ENCODE assay signal across 8 mouse cellular contexts in genomic region chr7:29318115-29318911, GRCm38 (mm10). TPM values are rescaled to one million over a fixed set of nuclear protein-coding genes. Genes with fewer than 3 reads are reported as not detected.
A peak's percentile ranks its signal among the peaks of the same experiment; 100 is the strongest.
DNase-seq lines count a peak whose midpoint lies in the region; ATAC-seq and TF ChIP-seq lines count a peak whose summit lies in the region.

No protein-coding gene starts in this region.

- peak overlapping the region; percentile 12; the same call in 1 of the 2 replicates for H3K4me3 ChIP-seq in heart, embryonic 12.5 days
- no peak overlapping the region for H3K4me3 ChIP-seq in cortical plate, adult 2 months (ENCODE audit: insufficient read depth, low read length)
- H3K4me3 ChIP-seq in heart, embryonic 16.5 days (ENCODE audit: low read length): peak overlapping the region; percentile 11
- peak overlapping the region; percentile 25; the same call in 1 of the 2 replicates for H3K4me3 ChIP-seq in liver, embryonic 12.5 days
- peak overlapping the region; percentile 8; the same call in 1 of the 2 replicates for H3K4me3 ChIP-seq in neural tube, embryonic 11.5 days (ENCODE audit: low read depth, low read length)

- H3K9me3 ChIP-seq in heart, embryonic 12.5 days (replicated peaks): no peaks in the 10 kb centered on the region
- no peaks in the 10 kb centered on the region for H3K9me3 ChIP-seq in heart, embryonic 16.5 days (replicated peaks; ENCODE audit: control insufficient read depth, low read length)
- H3K9me3 ChIP-seq in liver, embryonic 12.5 days (replicated peaks): no peaks in the 10 kb centered on the region
- no peaks in the 10 kb centered on the region for H3K9me3 ChIP-seq in neural tube, embryonic 11.5 days (ENCODE audit: control insufficient read depth, low read length)

- no peak for DNase-seq in heart, postnatal 36 days
- DNase-seq in neural tube, embryonic 11.5 days (ENCODE audit: low spot score): peak; percentile 57
- DNase-seq in thymus, postnatal 36 days: peak; percentile 43 to 51
- no peak for DNase-seq in adrenal gland, postnatal 25 days

- H3K4me2 ChIP-seq in heart, embryonic 12.5 days: peak overlapping the region; percentile 52
- peak overlapping the region; percentile 47 for H3K4me2 ChIP-seq in heart, embryonic 16.5 days (ENCODE audit: low read depth, low read length)
- peak overlapping the region; percentile 66 for H3K4me2 ChIP-seq in liver, embryonic 12.5 days
- H3K4me2 ChIP-seq in neural tube, embryonic 11.5 days (ENCODE audit: low read depth): peak overlapping the region; percentile 38

- no peak for TF ChIP-seq CTCF in cortical plate, adult 2 months (IDR thresholded peaks at IDR 0.05; ENCODE audit: extremely low read depth, insufficient read depth, low read length)

- H3K4me1 ChIP-seq in heart, embryonic 12.5 days (replicated peaks): peaks cover 38% of the 10 kb centered on the region
- peaks cover 19% of the 10 kb centered on the region for H3K4me1 ChIP-seq in cortical plate, adult 2 months (ENCODE audit: control insufficient read depth, insufficient read depth, low read length)
- peaks cover 25% of the 10 kb centered on the region for H3K4me1 ChIP-seq in heart, embryonic 16.5 days (ENCODE audit: control insufficient read depth, insufficient read depth, low read length)
- H3K4me1 ChIP-seq in liver, embryonic 12.5 days: peaks cover 79% of the 10 kb centered on the region
- H3K4me1 ChIP-seq in neural tube, embryonic 11.5 days (ENCODE audit: control insufficient read depth, insufficient read depth, low read length): peaks cover 52% of the 10 kb centered on the region

- TF ChIP-seq POLR2A in cortical plate, adult 2 months (IDR thresholded peaks at IDR 0.05; ENCODE audit: extremely low read depth, insufficient read depth, low read length): peak; percentile 49; the same call in 1 of the 2 replicates

- intact Hi-C loops in heart, postnatal 36 days (cut with DNase I): no loop called here

- H3K36me3 ChIP-seq in heart, embryonic 12.5 days: no peaks in the 10 kb centered on the region
- H3K36me3 ChIP-seq in heart, embryonic 16.5 days (ENCODE audit: control insufficient read depth, insufficient read depth): no peaks in the 10 kb centered on the region
- H3K36me3 ChIP-seq in liver, embryonic 12.5 days: peaks cover 9% of the 10 kb centered on the region
- H3K36me3 ChIP-seq in neural tube, embryonic 11.5 days (ENCODE audit: control insufficient read depth, insufficient read depth, low read length): no peaks in the 10 kb centered on the region; the same call in 1 of the 2 replicates

- 3% methylated on average over 18 of the region's 18 CpGs for WGBS in heart, embryonic 12.5 days
- 2% methylated on average over 18 of the region's 18 CpGs for WGBS in heart, embryonic 16.5 days
- 2% methylated on average over 18 of the region's 18 CpGs for WGBS in liver, embryonic 12.5 days (ENCODE audit: insufficient replicate concordance)
- WGBS in neural tube, embryonic 11.5 days: 6% methylated on average over 18 of the region's 18 CpGs

- peaks cover 56% of the 10 kb centered on the region for H3K27me3 ChIP-seq in heart, embryonic 12.5 days (replicated peaks)
- peaks cover 21% of the 10 kb centered on the region for H3K27me3 ChIP-seq in heart, embryonic 16.5 days (ENCODE audit: control insufficient read depth, insufficient read depth, low read length)
- peaks cover 13% of the 10 kb centered on the region; the same call in 1 of the 2 replicates for H3K27me3 ChIP-seq in liver, embryonic 12.5 days (replicated peaks)
- no peaks in the 10 kb centered on the region for H3K27me3 ChIP-seq in neural tube, embryonic 11.5 days (ENCODE audit: control insufficient read depth, insufficient read depth, low read length)

- no peak overlapping the region for H3K27ac ChIP-seq in heart, embryonic 12.5 days (ENCODE audit: poor library complexity, severe bottlenecking)
- H3K27ac ChIP-seq in cortical plate, adult 2 months (ENCODE audit: insufficient read depth, low read length): 0 out of 2 replicates have a peak overlapping the region, but pooled peaks have one; percentile 24
- H3K27ac ChIP-seq in heart, embryonic 16.5 days (ENCODE audit: low read length): peak overlapping the region; percentile 25; the same call in 1 of the 2 replicates
- H3K27ac ChIP-seq in liver, embryonic 12.5 days: peak overlapping the region; percentile 13; the same call in 1 of the 2 replicates
- peak overlapping the region; percentile 87 for H3K27ac ChIP-seq in neural tube, embryonic 11.5 days (ENCODE audit: low read depth, low read length)

- ATAC-seq in heart, embryonic 12.5 days (ENCODE audit: insufficient number of reproducible peaks, low FRiP score): no peak
- peak; percentile 31; the same call in 1 of the 2 replicates for ATAC-seq in heart, embryonic 16.5 days (replicated peaks; ENCODE audit: extremely low read depth, insufficient read depth, low FRiP score)
- peak; percentile 35; the same call in 1 of the 2 replicates for ATAC-seq in liver, embryonic 12.5 days
- ATAC-seq in neural tube, embryonic 11.5 days (ENCODE audit: insufficient read depth, low FRiP score, low TSS enrichment): 0 out of 2 replicates have a peak, but pooled peaks have one; percentile 1

- no peak overlapping the region; the same call in 1 of the 2 replicates for H3K9ac ChIP-seq in heart, embryonic 12.5 days
- no peak overlapping the region for H3K9ac ChIP-seq in heart, embryonic 16.5 days (ENCODE audit: low read length)
- H3K9ac ChIP-seq in liver, embryonic 12.5 days: peak overlapping the region; percentile 31; the same call in 1 of the 2 replicates
- peak overlapping the region; percentile 38; the same call in 1 of the 2 replicates for H3K9ac ChIP-seq in neural tube, embryonic 11.5 days (ENCODE audit: low read length)

RNA-seq across cellular contexts. Expression of gene Dpf1, which starts 14.6 kb away (rescaled TPM):
- 2.2 TPM in 2 replicates for polyA plus RNA-seq in heart, embryonic 12.5 days (2016; fragmentation: Nextera tagmentation; extraction: Ambion mirVana)
- total RNA-seq in heart, postnatal 36 days (2021): under 1 TPM; 0.44 to 0.51 TPM
- polyA plus RNA-seq in cortical plate, adult 2 months (2012; rRNA removed): 59.6 and 65.1 TPM in 2 replicates
- 2.0 and 3.0 TPM in 2 replicates for polyA plus RNA-seq in heart, embryonic 16.5 days (2015; fragmentation: Nextera tagmentation; extraction: Ambion mirVana)
- polyA plus RNA-seq in liver, embryonic 12.5 days (2016; fragmentation: Nextera tagmentation; extraction: Ambion mirVana): 2.6 and 3.6 TPM in 2 replicates
- polyA plus RNA-seq in neural tube, embryonic 11.5 days (2014; fragmentation: Nextera tagmentation; extraction: Ambion mirVana): 65.2 and 66.7 TPM in 2 replicates
- total RNA-seq in adrenal gland, postnatal 25 days (2021): 0.95 and 1.6 TPM in 2 replicates

RNA-seq across cellular contexts. Expression of gene Ppp1r14a, which starts 29.2 kb away (rescaled TPM):
- polyA plus RNA-seq in heart, embryonic 12.5 days (2016; fragmentation: Nextera tagmentation; extraction: Ambion mirVana): 13.2 and 13.9 TPM in 2 replicates
- 10 to 100 TPM in 1 of 2 experiments, 1 to 10 TPM in 1; 9.6 to 10.5 TPM for total RNA-seq in heart, postnatal 36 days (2021)
- 40.8 and 44.7 TPM in 2 replicates for polyA plus RNA-seq in cortical plate, adult 2 months (2012; rRNA removed)
- 14.2 and 25.4 TPM in 2 replicates for polyA plus RNA-seq in heart, embryonic 16.5 days (2015; fragmentation: Nextera tagmentation; extraction: Ambion mirVana)
- 4.6 and 5.1 TPM in 2 replicates for polyA plus RNA-seq in liver, embryonic 12.5 days (2016; fragmentation: Nextera tagmentation; extraction: Ambion mirVana)
- 44.2 and 55.8 TPM in 2 replicates for polyA plus RNA-seq in neural tube, embryonic 11.5 days (2014; fragmentation: Nextera tagmentation; extraction: Ambion mirVana)
- 5.5 and 6.7 TPM in 2 replicates for total RNA-seq in adrenal gland, postnatal 25 days (2021)

RNA-seq across cellular contexts. Expression of gene Spint2, which starts 36.6 kb away (rescaled TPM):
- polyA plus RNA-seq in heart, embryonic 12.5 days (2016; fragmentation: Nextera tagmentation; extraction: Ambion mirVana): 87.7 and 90.4 TPM in 2 replicates
- total RNA-seq in heart, postnatal 36 days (2021): 10 to 100 TPM; 34.8 to 44.9 TPM
- polyA plus RNA-seq in cortical plate, adult 2 months (2012; rRNA removed): 25.9 and 27.4 TPM in 2 replicates
- polyA plus RNA-seq in heart, embryonic 16.5 days (2015; fragmentation: Nextera tagmentation; extraction: Ambion mirVana): 114 and 116 TPM in 2 replicates
- polyA plus RNA-seq in liver, embryonic 12.5 days (2016; fragmentation: Nextera tagmentation; extraction: Ambion mirVana): 25.9 and 28.4 TPM in 2 replicates
- polyA plus RNA-seq in neural tube, embryonic 11.5 days (2014; fragmentation: Nextera tagmentation; extraction: Ambion mirVana): 27.0 and 28.1 TPM in 2 replicates
- total RNA-seq in adrenal gland, postnatal 25 days (2021): 23.0 and 36.9 TPM in 2 replicates

Comparison
In these comparisons a context has a peak if more than half of its experiments do, and no peak if none do; other contexts are left out.
1. H3K9ac ChIP-seq: peak in liver, embryonic 12.5 days (single experiment) and neural tube, embryonic 11.5 days (single experiment); none in heart, embryonic 12.5 days (single experiment) and heart, embryonic 16.5 days (single experiment).
2. DNase-seq: peak in neural tube, embryonic 11.5 days (single experiment) and thymus, postnatal 36 days (2 of 2); none in heart, postnatal 36 days (0 of 2) and adrenal gland, postnatal 25 days (single experiment).
3. RNA of gene Dpf1, which starts 14.6 kb away (polyA plus RNA-seq): 65.2 to 66.7 TPM in neural tube, embryonic 11.5 days and 59.6 to 65.1 TPM in cortical plate, adult 2 months; 2.6 to 3.6 TPM in liver, embryonic 12.5 days, 2.2 TPM in heart, embryonic 12.5 days and 2.0 to 3.0 TPM in heart, embryonic 16.5 days; every median in the first group is over 10 times any median in the second.
4. Peak in every context shown above with its lines, with median percentiles within 50 percentile points of each other: H3K4me2 ChIP-seq.